18 mouse cellular contexts compared by ENCODE assay signal in the genomic region with DNA sequence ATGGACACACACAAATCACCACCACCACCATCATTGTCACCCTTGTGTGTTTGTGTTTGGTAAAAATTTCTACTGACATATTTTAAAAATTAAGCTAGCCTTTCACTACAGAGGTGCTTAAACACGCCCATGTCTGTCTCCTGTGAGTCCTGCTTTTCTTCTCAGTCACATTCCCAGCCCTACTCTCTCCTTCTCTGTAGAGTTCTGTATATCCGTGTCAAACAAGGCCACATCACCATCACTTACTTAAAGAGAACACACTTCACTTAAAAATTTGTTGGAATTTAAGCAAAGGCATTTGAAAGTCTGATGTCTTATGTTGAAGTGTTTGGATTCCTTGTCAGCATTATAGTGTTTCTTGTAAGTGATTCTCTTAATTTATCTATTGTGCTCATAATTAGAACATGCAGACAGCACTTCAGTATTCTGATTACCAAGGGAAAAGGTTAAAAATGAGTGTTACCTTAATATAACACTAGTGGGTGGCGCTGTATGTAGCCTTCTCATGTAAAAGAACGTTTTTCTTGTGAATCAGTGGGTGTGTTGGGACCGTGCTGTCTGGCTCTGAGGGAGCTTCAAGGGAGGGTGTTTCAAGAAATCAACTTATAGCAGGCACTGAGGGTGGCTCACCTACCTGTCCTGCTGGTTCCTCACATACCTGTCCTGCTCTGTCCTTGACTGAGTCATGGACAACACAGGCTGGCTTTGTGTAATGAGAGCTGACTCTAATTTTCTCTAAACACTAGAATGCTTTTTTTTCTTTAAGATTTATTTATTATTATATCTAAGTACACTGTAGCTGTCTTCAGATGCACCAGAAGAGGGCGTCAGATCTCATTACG.
"Had no signal": no experiment of that assay in that cellular context is flagged by ENCODE, and none has a peak within 500 bp of the region (broad histone marks: within the 10 kb centered on the region; RNA-seq: fewer than 3 reads in every experiment).

No protein-coding gene starts in this region.

- H3K36me3 ChIP-seq: liver, embryonic 13.5 days; lung, embryonic 15.5 days; neural tube, embryonic 12.5 days; neural tube, embryonic 15.5 days; stomach, embryonic 15.5 days had no signal

- H3K4me2 ChIP-seq: liver, embryonic 13.5 days; lung, embryonic 15.5 days; midbrain, embryonic 11.5 days; neural tube, embryonic 12.5 days; neural tube, embryonic 15.5 days; stomach, embryonic 15.5 days had no signal

- H3K4me3 ChIP-seq: liver, embryonic 13.5 days; lung, embryonic 15.5 days; neural tube, embryonic 12.5 days; neural tube, embryonic 15.5 days; stomach, embryonic 15.5 days had no signal

- H3K9ac ChIP-seq: liver, embryonic 13.5 days; lung, embryonic 15.5 days; neural tube, embryonic 12.5 days; neural tube, embryonic 15.5 days; stomach, embryonic 15.5 days had no signal

- DNase-seq: kidney, adult 18-20 months; kidney, adult 9 months; kidney, postnatal 14 days; kidney, postnatal 4 days; liver, embryonic 13.5 days; lung, postnatal 4 days; midbrain, embryonic 14.5 days; right cerebral cortex, adult 18-20 months; right cerebral cortex, postnatal 14 days; right cerebral cortex, postnatal 4 days; thymus, adult 2 months; thymus, postnatal 14 days; thymus, postnatal 4 days had no signal

- H3K27me3 ChIP-seq: liver, embryonic 13.5 days; lung, embryonic 15.5 days; neural tube, embryonic 12.5 days; neural tube, embryonic 15.5 days; stomach, embryonic 15.5 days had no signal

- H3K27ac ChIP-seq: liver, embryonic 13.5 days; lung, embryonic 15.5 days; neural tube, embryonic 12.5 days; neural tube, embryonic 15.5 days; stomach, embryonic 15.5 days had no signal

- H3K9me3 ChIP-seq: liver, embryonic 13.5 days; lung, embryonic 15.5 days; neural tube, embryonic 12.5 days; neural tube, embryonic 15.5 days; stomach, embryonic 15.5 days had no signal
